Mouse (Mus musculus) ovary, adult 18-20 months (tissue): ENCODE measurements around the gene Fermt1.

Experiments
- DNase-seq: peaks from one replicate; pipeline ENCODE4 v3.0.0; 2022; ENCODE audit warnings: low spot score, mixed read lengths

Fermt1 gene

DNA sequence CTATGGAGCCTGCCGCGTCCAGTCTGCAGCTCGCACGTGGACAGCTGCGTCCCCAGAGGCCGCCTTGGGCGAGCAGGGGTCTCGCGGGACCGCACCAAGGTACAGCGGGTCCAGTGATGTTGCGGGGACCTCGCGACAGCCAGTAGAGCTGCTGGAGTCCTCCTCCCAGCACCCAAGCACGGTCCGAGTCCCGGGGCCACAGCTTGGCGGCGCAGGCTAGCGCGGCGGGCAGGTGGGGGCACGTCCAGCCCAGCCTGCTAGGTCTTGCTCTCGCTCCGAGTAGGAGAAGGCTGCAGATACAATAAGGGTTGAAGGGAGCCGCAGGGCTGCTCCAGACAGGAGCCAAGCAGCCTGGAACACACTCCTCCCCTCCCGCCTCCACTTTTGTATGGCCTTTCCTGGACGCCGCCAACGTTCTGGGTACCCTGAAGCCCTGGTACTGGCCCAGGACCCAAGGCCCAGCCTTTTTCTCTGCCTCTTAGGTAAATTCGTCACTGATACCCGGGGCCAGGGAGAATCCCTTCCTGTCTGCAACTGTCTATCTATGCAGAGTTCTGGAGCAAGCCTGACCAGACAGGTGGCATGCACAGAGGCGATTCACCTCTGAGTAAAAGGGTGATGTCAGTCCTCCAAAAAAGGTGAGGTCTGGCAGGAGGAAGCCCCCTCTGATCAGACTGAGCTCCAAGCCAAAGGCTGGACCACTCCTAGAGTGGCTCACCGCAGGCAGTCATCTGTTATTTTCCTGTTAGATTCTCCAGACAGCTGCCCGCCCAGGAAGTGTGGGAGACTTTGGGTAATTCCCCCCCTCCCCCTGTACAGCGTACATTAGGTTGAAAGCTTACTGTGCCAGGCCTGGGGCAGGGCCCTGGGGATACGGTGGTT is at the start of gene Fermt1:
Gene Fermt1 (minus strand): TSS at position 581 of the 882 bp plus-strand sequence.
- DNase-seq = no peak

- peak; percentile 29 for DNase-seq
Measured at GRCm38 (mm10) chr2:132992659-132993531, 47.2 kb upstream of the Fermt1 start.

DNA sequence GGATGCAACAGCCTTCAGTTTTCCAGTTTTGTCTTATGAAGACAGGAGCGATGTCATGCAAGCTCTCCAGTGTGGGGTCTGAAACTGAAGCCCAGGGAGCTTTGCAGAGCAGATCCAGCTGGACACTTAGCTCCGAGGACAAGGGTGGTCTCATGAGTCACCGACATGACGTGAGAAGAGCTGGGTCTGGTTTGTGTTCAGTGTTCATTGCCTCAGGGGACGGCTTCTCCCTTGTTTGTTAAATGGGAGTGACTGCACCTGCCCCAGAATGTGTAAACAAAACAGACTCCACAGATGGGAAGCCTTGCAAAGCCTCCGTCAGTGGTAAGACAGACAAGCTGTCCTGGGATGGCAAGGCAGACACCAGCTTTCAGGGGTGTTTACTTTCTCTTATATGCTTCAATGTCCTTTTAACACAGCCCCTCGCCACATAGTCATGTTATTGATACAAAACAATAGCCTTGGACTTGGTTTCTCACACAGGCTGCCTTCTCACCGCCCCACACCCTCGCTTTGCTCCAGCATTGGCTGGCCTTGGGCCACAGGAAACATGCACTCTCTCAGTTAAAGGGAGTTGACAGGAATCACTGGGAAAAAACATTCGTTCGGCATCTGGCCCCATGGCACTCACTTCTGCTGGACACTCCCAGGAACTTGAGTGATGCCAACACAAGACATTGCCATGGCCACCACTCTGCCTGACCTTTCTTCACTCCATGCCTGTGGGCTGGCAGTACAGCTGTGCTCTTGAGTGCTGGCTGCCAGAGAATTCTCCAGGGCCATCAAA is 44.3 kb upstream of the Fermt1 start:
- peak; percentile 7 for DNase-seq

DNA sequence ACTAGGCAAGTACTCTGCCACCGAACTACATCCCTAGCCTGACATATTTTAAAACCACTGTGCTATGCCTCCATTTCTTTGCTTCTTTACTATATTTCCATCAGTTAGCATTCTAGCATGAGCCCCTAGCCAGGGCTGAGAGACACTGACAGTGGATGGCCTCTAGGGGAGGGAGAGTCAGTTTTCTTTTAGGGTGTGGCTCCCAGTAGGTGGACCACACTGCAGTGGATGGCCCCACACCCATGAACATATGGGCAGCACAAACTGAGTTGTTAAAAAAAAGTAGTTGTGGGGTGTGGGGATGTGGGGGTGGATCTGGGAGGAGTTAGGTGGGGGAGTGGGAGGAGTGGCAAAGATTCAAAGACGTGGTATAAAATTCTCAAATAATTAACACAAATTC is 27.6 kb upstream of the Fermt1 start:
- no peak for DNase-seq

GRCm38 (mm10) chr2:132970772-132971173 is 25.1 kb upstream of the Fermt1 start:
- DNase-seq = no peak

DNA sequence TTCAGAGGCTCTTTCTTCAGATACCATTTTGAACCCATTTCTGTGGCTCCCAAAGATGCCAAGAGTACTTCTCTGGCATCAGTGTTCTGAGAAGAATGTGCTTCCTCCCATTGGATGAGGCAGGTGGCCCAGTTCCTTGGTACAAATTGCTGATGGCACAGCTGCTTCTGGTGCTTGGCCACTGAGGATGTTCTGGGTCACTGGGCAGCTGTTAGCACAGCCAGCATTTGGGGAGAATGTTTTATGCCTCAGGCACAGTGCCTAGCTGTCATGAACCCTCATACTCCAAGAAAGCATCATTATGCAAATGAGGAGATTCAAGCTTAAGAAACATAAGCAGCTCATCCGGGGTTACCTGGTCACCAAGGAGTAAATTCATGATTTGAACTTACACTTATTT is 12.1 kb upstream of the Fermt1 start:
- no peak for DNase-seq

- no peak for DNase-seq
Measured at GRCm38 (mm10) chr2:132952197-132952596, 6.5 kb upstream of the Fermt1 start.

DNA sequence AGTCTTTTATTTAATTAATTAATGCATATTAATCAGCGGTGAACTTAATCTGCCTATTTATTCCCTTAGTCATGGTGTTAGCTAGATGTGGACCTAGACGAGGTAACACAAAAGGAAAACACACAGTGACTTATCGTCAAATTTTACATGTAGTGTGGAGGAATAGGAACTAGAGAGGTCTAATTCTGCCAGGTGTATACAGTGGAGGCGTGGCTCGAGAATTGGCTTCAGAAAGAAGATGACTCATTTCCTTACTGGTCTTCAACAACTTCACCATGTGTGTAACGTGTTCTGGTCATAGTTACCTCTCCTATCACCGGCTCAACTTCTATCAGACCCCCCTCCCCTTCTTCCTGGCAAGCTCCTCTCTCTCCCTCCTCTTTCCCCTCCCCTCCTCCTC is 2.5 kb upstream of the Fermt1 start:
- DNase-seq = no peak

DNA sequence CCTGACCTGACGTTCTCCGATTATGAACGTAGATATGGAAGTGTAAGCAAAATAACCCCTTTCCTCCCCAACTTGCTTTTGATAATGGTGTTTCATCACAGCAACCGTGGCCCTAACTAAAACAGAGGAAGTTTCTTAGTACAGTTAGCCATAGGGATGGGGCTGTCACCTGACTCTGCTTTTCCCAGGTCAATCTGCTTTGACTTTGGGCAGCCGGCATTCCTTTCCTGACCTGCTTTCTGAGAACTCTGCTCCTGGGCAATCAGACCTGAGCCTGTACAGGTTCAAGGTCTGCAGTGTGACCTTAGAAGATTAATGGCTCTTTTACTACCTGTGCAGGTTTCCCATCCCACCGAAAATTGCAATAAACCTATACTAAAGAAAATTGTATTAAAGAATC is 1.3 kb upstream of the Fermt1 start:
- DNase-seq = no peak

GRCm38 (mm10) chr2:132944711-132945325 is 888 bp downstream of the Fermt1 start:
- DNase-seq = no peak

DNA sequence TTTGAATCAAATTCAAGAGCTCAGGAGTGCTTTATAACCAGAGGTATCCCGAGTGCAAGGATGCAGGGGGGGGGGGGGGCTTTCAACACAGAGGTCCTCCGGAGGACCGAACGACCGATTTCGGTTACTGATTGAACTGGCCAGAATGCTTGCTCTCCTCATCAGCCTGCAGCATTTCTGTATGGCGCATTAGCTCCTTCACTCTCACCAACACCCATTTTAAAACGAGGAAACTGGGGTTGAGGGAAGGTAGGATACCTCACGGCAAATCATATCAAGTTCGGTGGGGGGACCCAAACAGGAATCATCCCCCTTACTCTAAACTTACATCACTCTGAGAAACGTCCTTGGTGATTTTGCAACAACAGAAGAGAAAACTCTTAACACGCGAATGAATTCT is 1.7 kb downstream of the Fermt1 start:
- DNase-seq = no peak

- no peak for DNase-seq
Measured at GRCm38 (mm10) chr2:132943596-132943995, 2.1 kb downstream of the Fermt1 start.

- DNase-seq = peak; percentile 16
Measured at GRCm38 (mm10) chr2:132939056-132939455, 6.7 kb downstream of the Fermt1 start.

- no peak for DNase-seq
Measured at GRCm38 (mm10) chr2:132936176-132936575, 9.5 kb downstream of the Fermt1 start.

DNA sequence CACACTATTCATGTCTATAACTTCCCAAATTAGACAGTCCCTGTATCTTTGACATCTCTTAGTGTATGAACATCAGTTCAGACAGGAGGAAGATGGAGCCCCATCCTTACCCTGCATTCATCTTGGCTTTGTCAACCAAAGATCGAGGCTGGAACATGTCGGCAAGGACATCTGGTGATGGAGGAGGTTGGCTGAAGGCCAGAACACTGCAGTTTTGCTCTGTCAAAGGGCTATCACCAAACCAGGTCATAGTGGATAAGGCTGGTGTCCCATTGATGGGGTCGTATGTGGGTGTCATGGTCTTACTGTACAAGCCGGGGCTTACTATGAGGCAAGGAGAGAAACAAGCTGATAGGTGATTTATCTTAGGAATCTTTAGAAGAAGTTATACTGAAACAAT is 11.0 kb downstream of the Fermt1 start:
- DNase-seq = no peak

DNA sequence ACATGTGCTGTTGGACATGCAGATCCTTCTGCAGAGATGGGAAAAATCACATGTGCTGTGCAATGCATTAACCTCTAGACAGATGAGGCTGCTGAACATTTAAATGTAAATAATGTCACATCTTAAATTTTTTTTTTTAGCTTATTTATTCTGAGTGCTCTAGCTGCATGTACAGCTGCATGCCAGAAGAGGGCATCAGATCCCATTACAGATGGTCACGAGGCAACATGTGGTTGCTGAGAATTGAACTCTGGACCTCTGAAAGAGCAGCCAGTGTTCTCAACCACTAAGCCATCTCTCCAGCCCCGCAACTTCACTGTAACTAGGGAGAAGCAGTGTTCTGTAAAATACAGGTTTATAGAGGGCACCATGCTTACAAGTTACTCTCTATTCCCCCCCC is 11.6 kb downstream of the Fermt1 start:
- no peak for DNase-seq

DNA sequence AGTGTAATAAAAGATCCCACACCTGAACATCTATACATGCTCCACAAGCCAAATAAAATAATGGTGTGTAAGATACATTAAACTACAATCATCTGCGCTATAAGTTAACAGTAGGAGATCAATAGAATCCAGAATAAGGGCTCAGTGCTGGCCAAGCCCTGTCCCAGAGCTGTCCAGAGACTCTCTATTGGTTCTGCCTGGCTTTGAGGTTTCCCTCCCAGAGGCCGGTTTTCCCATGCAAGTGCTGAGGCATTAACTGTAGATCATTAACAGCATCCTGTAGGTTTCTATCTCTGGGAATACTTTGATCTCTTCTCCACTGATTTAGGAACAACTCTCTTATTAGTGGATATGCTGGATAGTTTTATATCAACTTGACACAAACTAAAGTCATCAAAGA is 16.7 kb downstream of the Fermt1 start:
- no peak for DNase-seq

DNA sequence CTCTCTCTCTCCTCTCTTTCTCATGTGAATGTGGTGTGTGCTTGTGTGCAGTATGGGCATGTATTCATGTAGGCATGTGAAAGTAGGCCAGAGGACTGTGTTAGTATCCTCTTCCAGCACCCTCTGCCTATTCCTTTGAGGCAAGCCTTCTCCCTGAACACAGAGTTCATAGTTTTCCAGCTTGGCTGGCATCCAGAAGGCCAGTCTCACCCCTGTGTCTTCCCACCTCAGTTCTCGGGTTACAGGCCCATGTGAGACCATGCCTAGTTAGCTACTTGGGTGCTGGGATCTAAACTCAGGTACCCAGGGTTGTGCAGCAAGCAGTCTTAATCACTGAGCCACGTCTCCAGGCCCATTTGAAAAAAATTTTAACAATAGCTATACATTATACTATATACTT is 17.8 kb downstream of the Fermt1 start:
- no peak for DNase-seq

DNA sequence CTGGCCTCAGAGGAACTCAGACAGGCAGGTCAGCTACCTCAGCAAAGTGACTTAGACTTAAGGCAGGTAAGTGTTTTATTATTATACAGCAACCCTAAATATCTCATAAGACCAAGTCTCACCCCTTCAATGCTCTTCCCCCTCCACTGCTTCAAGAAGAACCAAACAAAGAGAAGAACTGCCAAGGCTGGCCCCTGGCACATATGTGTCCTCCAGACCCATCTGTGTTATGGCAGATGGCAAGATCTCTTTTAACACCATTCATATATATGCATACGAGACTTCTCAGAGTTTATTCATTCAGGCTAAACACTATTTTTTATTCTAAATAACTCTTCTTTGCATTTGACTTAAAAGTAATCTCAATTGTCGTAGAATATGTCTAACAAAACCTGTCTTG is 18.4 kb downstream of the Fermt1 start:
- DNase-seq = no peak

DNA sequence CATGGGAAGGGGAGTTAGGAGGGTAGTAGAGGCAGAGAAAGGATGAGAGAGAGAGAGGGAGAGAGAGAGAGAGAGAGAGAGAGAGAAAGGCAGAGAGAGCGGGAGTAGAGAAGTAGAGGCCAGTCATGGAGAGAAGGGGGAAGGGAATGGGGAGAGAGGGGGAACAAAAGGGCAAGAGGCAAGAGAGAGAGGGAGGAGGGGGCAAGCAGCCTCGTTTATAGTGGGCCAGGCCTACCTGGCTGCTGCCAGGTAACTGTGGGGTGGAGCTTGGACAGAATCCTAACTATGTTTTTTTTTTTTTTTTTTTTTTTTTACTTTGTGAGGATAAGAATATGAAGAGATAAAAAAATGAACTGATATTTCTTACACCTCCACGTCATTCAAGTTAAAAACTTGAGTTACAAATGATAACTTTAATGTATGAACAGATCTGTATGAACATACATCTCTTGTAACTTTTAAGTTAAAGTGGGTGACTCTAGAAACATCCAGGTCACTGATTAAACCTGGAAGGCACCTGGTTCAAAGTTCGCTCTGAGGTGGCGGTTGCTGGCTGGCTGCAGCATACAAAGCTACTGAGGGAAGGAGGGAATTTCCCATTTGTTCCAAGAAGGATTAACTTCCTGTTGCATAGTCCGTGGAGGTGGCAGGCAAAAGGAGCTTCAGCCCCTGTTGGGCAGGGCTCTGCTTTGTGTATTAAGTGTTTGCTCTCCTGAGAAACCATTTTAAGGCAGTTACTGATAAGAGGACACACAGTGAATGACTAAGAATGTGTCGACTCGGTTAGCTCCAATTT is 22.2 kb downstream of the Fermt1 start:
- no peak for DNase-seq
